Mouse (Mus musculus): ENCODE measurements around the gene Eid3.

Eid3 gene

GRCm38 (mm10) chr10:82901436-82901835 lies 35.0 kb downstream of the Eid3 start:
- intact Hi-C loops (cut with DNase I): loop anchor here (1.0 to 2.0 kb wide), 2 partner anchors 89 to 106 kb away; no protein-coding TSS in a partner anchor

GRCm38 (mm10) chr10:82908526-82908925 lies 42.1 kb downstream of the Eid3 start:
- intact Hi-C loops (cut with DNase I): loop anchor here (2.0 to 5.0 kb wide), 2 partner anchors 386 to 444 kb away; no protein-coding TSS in a partner anchor

GRCm38 (mm10) chr10:82909382-82909781 lies 43.0 kb downstream of the Eid3 start:
- intact Hi-C loops (cut with DNase I): loop anchor here (2.0 to 5.0 kb wide), 2 partner anchors 385 to 443 kb away; no protein-coding TSS in a partner anchor

GRCm38 (mm10) chr10:82910198-82910597 lies 43.8 kb downstream of the Eid3 start:
- intact Hi-C loops (cut with DNase I): loop anchor here (5.0 kb wide), 3 partner anchors 187 to 287 kb away; no protein-coding TSS in a partner anchor

GRCm38 (mm10) chr10:82913238-82913637 lies 46.8 kb downstream of the Eid3 start:
- intact Hi-C loops (cut with DNase I): loop anchor here (5.0 kb wide), 3 partner anchors 184 to 284 kb away; no protein-coding TSS in a partner anchor

GRCm38 (mm10) chr10:82913772-82914171 lies 47.3 kb downstream of the Eid3 start:
- intact Hi-C loops (cut with DNase I): loop anchor here (5.0 kb wide), 3 partner anchors 184 to 284 kb away; no protein-coding TSS in a partner anchor

All from adrenal gland (tissue).